Mouse (Mus musculus) kidney, postnatal 0 days (tissue): ENCODE results near the gene Camkv. TPM values are rescaled to one million over a fixed set of nuclear protein-coding genes. Genes with fewer than 3 reads are reported as not detected.

Experiments
- ATAC-seq: fragments of 200-750 bp; cut with Nextera tagmentation; replicated peaks from 2 replicates; pipeline ENCODE4 v1.8.0; 2017; ENCODE audit warnings: low read depth, moderate number of reproducible peaks, moderate TSS enrichment, moderate library complexity; ENCODE audit not compliant: low FRiP score
- DNase-seq: peaks from one replicate; pipeline ENCODE4 v3.0.0-alpha.2; 2016; ENCODE audit warnings: low spot score
- H3K27ac ChIP-seq: fragments of 300-500 bp; sonication (generic); 2 replicates; pipeline ENCODE4 v1.5.1; 2014; ENCODE audit warnings: mild to moderate bottlenecking
- H3K27me3 ChIP-seq: fragments of 300-500 bp; sonication (generic); 2 replicates; pipeline ENCODE4 v1.6.1; 2014; ENCODE audit warnings: low read length, mixed read lengths; ENCODE audit not compliant: insufficient read depth
- H3K36me3 ChIP-seq: fragments of 300-500 bp; sonication (generic); 2 replicates; pipeline ENCODE4 v1.6.1; 2014; ENCODE audit warnings: low read length, mixed read lengths; ENCODE audit not compliant: insufficient read depth
- H3K4me1 ChIP-seq: fragments of 300-500 bp; sonication (generic); replicated peaks from 2 replicates; pipeline ENCODE4 v1.6.1; 2014; ENCODE audit warnings: antibody characterized with exemption, low read length, mixed read lengths; ENCODE audit not compliant: insufficient read depth
- H3K4me2 ChIP-seq: fragments of 300-500 bp; sonication (generic); 2 replicates; pipeline ENCODE4 v1.6.1; 2014; ENCODE audit warnings: mild to moderate bottlenecking, low read length, moderate library complexity, mixed read lengths
- H3K4me3 ChIP-seq: fragments of 300-500 bp; sonication (generic); replicated peaks from 2 replicates; pipeline ENCODE4 v1.5.1; 2014; ENCODE audit warnings: low read depth, low read length
- H3K9ac ChIP-seq: fragments of 300-500 bp; sonication (generic); 2 replicates; pipeline ENCODE4 v1.6.1; 2014; ENCODE audit warnings: low read depth, low read length
- H3K9me3 ChIP-seq: fragments of 300-500 bp; sonication (generic); replicated peaks from 2 replicates; pipeline ENCODE4 v1.6.1; 2016; ENCODE audit warnings: low read length, inconsistent platforms, mixed read lengths
- CTCF ChIP-seq: IDR thresholded peaks from 2 replicates; pipeline ENCODE4 v1.5.1; 2016; ENCODE audit warnings: antibody characterized with exemption, low read depth, mild to moderate bottlenecking, moderate library complexity
- WGBS: fragments of 180-500 bp; shearing (Covaris S2); extraction: QIAGEN DNeasy Blood & Tissue Kit; methylation state at CpG from one replicate; pipeline ENCODE4 v1.1.7; 2014; 5-methylcytosine and 5-hydroxymethylcytosine counted together
- polyA plus RNA-seq: library from polyadenylated mRNA; unstranded; fragments of >200 nt; fragmentation: Nextera tagmentation; extraction: Ambion mirVana; gene quantifications from 2 replicates; pipeline ENCODE4 v1.2.1, GENCODE M21; 2015

The Camkv gene
- polyA plus RNA-seq, 1 experiment from 2014 or later, result 0.95 TPM

DNA sequence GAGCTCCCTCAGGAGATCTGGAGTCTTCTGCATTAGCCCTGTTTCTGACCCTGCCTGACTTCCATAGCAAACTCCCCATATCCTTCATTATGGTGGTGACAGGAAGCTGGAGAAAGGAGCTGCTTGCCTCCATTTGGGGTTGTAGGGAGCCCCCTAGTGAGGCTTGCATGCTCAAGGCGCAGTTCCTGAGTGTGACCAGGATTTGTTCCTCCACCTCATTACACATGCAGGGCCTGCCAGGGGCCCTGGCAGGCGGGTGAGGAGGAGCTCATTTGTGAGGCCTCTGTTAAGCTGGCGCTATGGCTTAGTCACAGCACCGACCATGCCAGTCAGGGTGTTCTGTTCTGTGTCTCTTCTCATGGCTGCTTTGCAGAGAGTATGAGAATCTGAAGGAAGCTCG lies 26.4 kb downstream of the Camkv start:
- 45% methylated on average over 5 of the region's 5 CpGs for WGBS
- Histone ChIP-seq H3K27me3 (no peaks in the 10 kb centered on the region), H3K4me3 (no peak overlapping the region), H3K4me2 (no peak overlapping the region), H3K4me1 (no peaks in the 10 kb centered on the region), H3K36me3 (peaks cover 9% of the 10 kb centered on the region), H3K9me3 (no peaks in the 10 kb centered on the region), H3K27ac (no peak overlapping the region), H3K9ac (no peak overlapping the region)
- peak; percentile 65 for TF ChIP-seq CTCF
- ATAC-seq (no peak), DNase-seq (peak; percentile 67)

- WGBS, result 95% methylated on average over 9 of the region's 9 CpGs
- H3K4me3 ChIP-seq, result no peak overlapping the region
- no peaks in the 10 kb centered on the region for H3K9me3 ChIP-seq
- no peaks in the 10 kb centered on the region for H3K4me1 ChIP-seq
- H3K4me2 ChIP-seq, result no peak overlapping the region
- DNase-seq (no peak), ATAC-seq (no peak)
- no peaks in the 10 kb centered on the region for H3K27me3 ChIP-seq
- H3K27ac ChIP-seq, result no peak overlapping the region
- peaks cover 5% of the 10 kb centered on the region for H3K36me3 ChIP-seq
- no peak overlapping the region for H3K9ac ChIP-seq
- TF ChIP-seq CTCF, result no peak
These were observed 27.4 kb downstream of the Camkv start for GRCm38 (mm10) chr9:107962916-107963315.

- Histone ChIP-seq H3K4me2 (no peak overlapping the region), H3K27ac (no peak overlapping the region), H3K9ac (no peak overlapping the region), H3K27me3 (no peaks in the 10 kb centered on the region), H3K4me3 (no peak overlapping the region), H3K36me3 (peaks cover 4% of the 10 kb centered on the region), H3K4me1 (no peaks in the 10 kb centered on the region), H3K9me3 (no peaks in the 10 kb centered on the region)
- ATAC-seq, result peak; percentile 55
- peak; percentile 95 for DNase-seq
- peak; percentile 98 for TF ChIP-seq CTCF
- 15% methylated on average over 5 of the region's 5 CpGs for WGBS
These were observed 28.2 kb downstream of the Camkv start for GRCm38 (mm10) chr9:107963700-107964099.

GRCm38 (mm10) chr9:107964681-107965080 lies 29.2 kb downstream of the Camkv start:
- Histone ChIP-seq H3K4me2 (no peak overlapping the region), H3K27me3 (no peaks in the 10 kb centered on the region), H3K9me3 (no peaks in the 10 kb centered on the region), H3K4me3 (no peak overlapping the region), H3K36me3 (no peaks in the 10 kb centered on the region; the same call in 1 of the 2 replicates), H3K9ac (no peak overlapping the region), H3K27ac (no peak overlapping the region), H3K4me1 (no peaks in the 10 kb centered on the region)
- no peak for ATAC-seq
- no peak for TF ChIP-seq CTCF
- 90% methylated on average over 9 of the region's 9 CpGs for WGBS
- no peak for DNase-seq

- H3K4me2 ChIP-seq, result no peak overlapping the region
- DNase-seq (no peak), ATAC-seq (no peak)
- H3K36me3 ChIP-seq, result no peaks in the 10 kb centered on the region
- H3K9ac ChIP-seq, result no peak overlapping the region
- TF ChIP-seq CTCF, result no peak
- no peaks in the 10 kb centered on the region for H3K27me3 ChIP-seq
- no peak overlapping the region for H3K4me3 ChIP-seq
- H3K4me1 ChIP-seq, result no peaks in the 10 kb centered on the region
- no peak overlapping the region for H3K27ac ChIP-seq
- WGBS, result 77% methylated on average over 10 of the region's 10 CpGs
- H3K9me3 ChIP-seq, result no peaks in the 10 kb centered on the region
These were observed 31.2 kb downstream of the Camkv start for GRCm38 (mm10) chr9:107966676-107967075.

- no peak for TF ChIP-seq CTCF
- Histone ChIP-seq H3K9ac (no peak overlapping the region), H3K4me2 (no peak overlapping the region), H3K9me3 (no peaks in the 10 kb centered on the region), H3K27me3 (no peaks in the 10 kb centered on the region), H3K4me1 (no peaks in the 10 kb centered on the region), H3K4me3 (no peak overlapping the region), H3K27ac (no peak overlapping the region), H3K36me3 (no peaks in the 10 kb centered on the region)
- DNase-seq, result no peak
- no peak for ATAC-seq
- 78% methylated on average over 6 of the region's 6 CpGs for WGBS
These were observed 32.0 kb downstream of the Camkv start for GRCm38 (mm10) chr9:107967437-107967836.

- no peak for ATAC-seq
- H3K4me2 ChIP-seq, result no peak overlapping the region
- H3K9me3 ChIP-seq, result no peaks in the 10 kb centered on the region
- WGBS, result 87% methylated on average over 7 of the region's 7 CpGs
- H3K27me3 ChIP-seq, result no peaks in the 10 kb centered on the region
- DNase-seq, result no peak
- no peaks in the 10 kb centered on the region for H3K4me1 ChIP-seq
- TF ChIP-seq CTCF, result no peak
- no peak overlapping the region for H3K4me3 ChIP-seq
- no peak overlapping the region for H3K9ac ChIP-seq
- H3K36me3 ChIP-seq, result no peaks in the 10 kb centered on the region
- no peak overlapping the region for H3K27ac ChIP-seq
These were observed 33.1 kb downstream of the Camkv start for GRCm38 (mm10) chr9:107968531-107968930.
